Mouse (Mus musculus) E14TG2a.4 (cell line): ENCODE results near the gene Dmrta1.
"Not testable (repeated sequence)": the region's sequence is repeated elsewhere in the genome, so short reads cannot be mapped to it uniquely, and the experiment has no call there.

Experiments
- CTCF ChIP-seq: conservative IDR thresholded peaks from 2 replicates; pipeline ENCODE4 v1.5.1; 2014; ENCODE audit warnings: low read length
- NANOG ChIP-seq: IDR thresholded peaks from 2 replicates; pipeline ENCODE4 v1.6.1; 2014; ENCODE audit warnings: borderline replicate concordance, low read length, mixed read lengths
- POU5F1 ChIP-seq: IDR thresholded peaks from 2 replicates; pipeline ENCODE4 v1.6.1; 2014; ENCODE audit warnings: low read length, borderline replicate concordance

DNA sequence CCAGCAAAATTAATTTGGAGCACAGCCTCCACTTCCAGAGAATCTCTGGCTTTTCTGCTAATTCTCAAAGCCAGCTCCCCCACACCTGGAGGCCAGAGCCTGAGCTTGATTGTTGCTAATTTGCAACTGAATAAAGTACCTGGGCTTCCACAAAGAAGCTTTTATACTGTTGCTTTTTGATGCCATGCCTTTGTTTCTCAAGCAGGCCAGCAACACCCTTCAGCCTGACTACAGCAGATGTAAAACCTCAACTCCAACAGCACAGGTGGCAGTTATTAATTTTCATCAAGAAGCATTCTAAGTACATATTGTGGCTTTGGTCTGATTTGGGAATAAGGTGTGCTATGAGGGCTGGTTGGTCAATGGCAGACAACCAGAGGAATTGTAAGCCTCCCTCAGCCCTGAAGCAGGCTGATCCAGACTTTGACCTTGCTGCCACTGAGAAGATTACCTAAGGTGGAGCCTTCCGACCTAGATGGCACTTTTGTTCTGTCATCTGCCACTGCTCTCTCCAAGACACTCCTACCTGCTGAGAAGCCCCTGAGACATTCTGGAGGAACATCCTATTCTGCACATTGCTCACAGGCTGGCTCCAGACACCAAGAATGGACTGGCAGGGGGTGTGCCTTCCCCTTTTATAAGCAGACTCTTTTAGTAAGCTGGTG lies 44.4 kb downstream of the Dmrta1 start:
- not testable (repeated sequence) for TF ChIP-seq CTCF, POU5F1
- TF ChIP-seq NANOG, result peak; percentile 75; the same call in 1 of the 2 replicates
